Mouse (Mus musculus) ES-E14 (cell line): ENCODE results near the gene Chrna1. TPM values are rescaled to one million over a fixed set of nuclear protein-coding genes. Genes with fewer than 3 reads are reported as not detected.
"Not testable (repeated sequence)": the region's sequence is repeated elsewhere in the genome, so short reads cannot be mapped to it uniquely, and the experiment has no call there.

Source experiments
- DNase-seq: peaks from one replicate; pipeline ENCODE4 v3.0.0-alpha.2; 2013; ENCODE audit warnings: low read depth, low spot score
- H3K27ac ChIP-seq: 2 replicates; pipeline ENCODE4 v1.5.1; 2012; ENCODE audit warnings: low read depth, mild to moderate bottlenecking, low read length, moderate library complexity, mixed read lengths; ENCODE audit not compliant: poor library complexity, insufficient read depth, severe bottlenecking
- H3K36me3 ChIP-seq: 2 replicates; pipeline ENCODE4 v1.6.1; 2012; ENCODE audit warnings: mild to moderate bottlenecking, low read length, moderate library complexity, mixed read lengths; ENCODE audit not compliant: control insufficient read depth, poor library complexity, insufficient read depth, severe bottlenecking
- H3K4me1 ChIP-seq, 2 experiments: fragments of 150-350 bp in 1 of 2; sonication (generic) in 1 of 2; 2 replicates each; pipeline ENCODE4 v1.6.1; 2012; ENCODE audit warnings: low read length in 2 of 2, mild to moderate bottlenecking in 1 of 2, mixed read lengths in 1 of 2; ENCODE audit not compliant: control insufficient read depth in 2 of 2, insufficient read depth in 2 of 2, poor library complexity in 1 of 2
- H3K4me3 ChIP-seq, 2 experiments: fragments of 150-350 bp in 1 of 2; sonication (generic) in 1 of 2; 2 replicates each; pipeline ENCODE4 v1.5.1; 2012; ENCODE audit warnings: low read length in 2 of 2, low read depth in 1 of 2, mild to moderate bottlenecking in 1 of 2, mixed read lengths in 1 of 2; ENCODE audit not compliant: insufficient read depth in 1 of 2, poor library complexity in 1 of 2, severe bottlenecking in 1 of 2
- H3K9ac ChIP-seq: 2 replicates; pipeline ENCODE4 v1.6.1; 2012; ENCODE audit warnings: low read depth, mild to moderate bottlenecking, low read length, mixed read lengths; ENCODE audit not compliant: poor library complexity, insufficient read depth, severe bottlenecking
- H3K9me3 ChIP-seq: fragments of 150-350 bp; sonication (generic); 2 replicates; pipeline ENCODE4 v1.6.1; 2012; ENCODE audit warnings: low read depth, mild to moderate bottlenecking, low read length; ENCODE audit not compliant: control insufficient read depth, insufficient read depth
- CHD2 ChIP-seq: IDR thresholded peaks from 2 replicates; pipeline ENCODE4 v1.6.1; 2014; ENCODE audit warnings: mild to moderate bottlenecking, low read depth, low read length, inconsistent platforms
- HCFC1 ChIP-seq: IDR thresholded peaks from 2 replicates; pipeline ENCODE4 v1.6.1; 2012; ENCODE audit warnings: low read length, inconsistent platforms, borderline replicate concordance; ENCODE audit not compliant: insufficient read depth
- MAFK ChIP-seq: IDR thresholded peaks from 2 replicates; pipeline ENCODE4 v1.6.1; 2014; ENCODE audit warnings: mild to moderate bottlenecking, low read depth, low read length, inconsistent platforms; ENCODE audit not compliant: insufficient read depth
- ZC3H11A ChIP-seq: IDR thresholded peaks from 2 replicates; pipeline ENCODE4 v1.6.1; 2012; ENCODE audit warnings: low read depth, mild to moderate bottlenecking, inconsistent platforms, low read length, borderline replicate concordance
- ZNF384 ChIP-seq: IDR thresholded peaks from 2 replicates; pipeline ENCODE4 v1.6.1; 2012; ENCODE audit warnings: low read depth, low read length, inconsistent platforms
- in situ Hi-C, 2 experiments: fragments of 600-800 bp; cut with MboI; formaldehyde crosslinking; loops; one replicate each; pipeline ENCODE4 v1.15.1; 2025; ENCODE audit warnings: low sequenced_read_pairs in 2 of 2, inconsistent platforms in 1 of 2; ENCODE audit not compliant: unreplicated experiment in 2 of 2
- total RNA-seq: library from RNA; depleted of rRNA; stranded (reverse); fragments of 300-350 nt; gene quantifications from 2 replicates; pipeline ENCODE4 v1.2.3, GENCODE M21; 2012

The Chrna1 gene
- total RNA-seq, 1 experiment, result 0.13 TPM

- in situ Hi-C loops, result loop anchor here in 1 of 2 experiments (25.0 kb wide), 1 partner anchor 1104 kb away; the partner anchor contains the start of genes Evx2 and Hoxd13
- TF ChIP-seq MAFK, result no peak
- no peak for TF ChIP-seq CHD2
- TF ChIP-seq HCFC1, result no peak
- TF ChIP-seq ZC3H11A, result no peak
- TF ChIP-seq ZNF384, result no peak
- H3K36me3 ChIP-seq, result no peaks in the 10 kb centered on the region
- no peak overlapping the region for H3K27ac ChIP-seq
- H3K9me3 ChIP-seq, result no peaks in the 10 kb centered on the region
- H3K4me3 ChIP-seq, result no peak overlapping the region
- no peak for DNase-seq
- peaks cover 0 to 1% of the 10 kb centered on the region in 2 experiments; a peak in 2 of 4 replicates for H3K4me1 ChIP-seq
- no peak overlapping the region for H3K9ac ChIP-seq
These were observed 22.2 kb downstream of the Chrna1 start for GRCm38 (mm10) chr2:73557956-73558355.

DNA sequence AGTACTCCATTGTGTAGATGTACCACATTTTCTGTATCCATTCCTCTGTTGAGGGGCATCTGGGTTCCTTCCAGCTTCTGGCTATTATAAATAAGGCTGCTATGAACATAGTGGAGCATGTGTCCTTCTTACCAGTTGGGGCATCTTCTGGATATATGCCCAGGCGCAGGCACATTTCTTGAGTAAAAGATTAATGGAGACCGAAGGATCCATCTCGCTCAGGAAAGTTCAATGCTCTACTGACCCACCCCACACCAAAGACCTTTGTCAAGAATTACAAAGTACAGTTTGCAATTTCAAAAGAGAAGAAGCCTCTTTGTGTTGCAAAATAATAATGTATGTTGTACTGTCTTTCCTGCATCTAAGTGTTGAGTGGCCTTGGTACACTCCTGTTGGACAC lies 23.1 kb downstream of the Chrna1 start:
- in situ Hi-C loops, result loop anchor here in 1 of 2 experiments (25.0 kb wide), 1 partner anchor 1105 kb away; the partner anchor contains the start of genes Evx2 and Hoxd13
- H3K27ac ChIP-seq, H3K36me3 ChIP-seq, H3K4me3 ChIP-seq, DNase-seq, H3K4me1 ChIP-seq, H3K9me3 ChIP-seq, H3K9ac ChIP-seq: not testable (repeated sequence)

DNA sequence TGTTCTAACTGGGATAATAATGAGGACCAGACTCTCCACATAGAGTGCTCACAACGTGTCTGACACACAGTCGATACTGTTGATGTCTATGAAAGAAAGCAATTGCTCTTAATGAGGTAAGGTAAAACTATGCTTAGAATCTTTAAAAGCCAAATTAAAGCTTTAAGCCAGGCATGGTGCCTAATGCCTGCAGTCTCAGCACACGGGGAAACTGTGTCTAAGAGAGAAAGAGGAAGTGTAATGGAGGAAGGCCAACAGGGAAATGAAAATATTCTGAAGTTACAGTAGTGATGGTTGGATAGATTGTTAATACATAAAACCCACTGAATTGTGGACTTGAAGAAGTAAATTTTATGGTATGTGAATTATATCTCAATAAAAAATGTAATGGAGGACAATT lies 25.7 kb downstream of the Chrna1 start:
- Histone ChIP-seq H3K9ac (no peak overlapping the region), H3K4me1 (no peaks in the 10 kb centered on the region), H3K27ac (no peak overlapping the region), H3K9me3 (no peaks in the 10 kb centered on the region), H3K4me3 (no peak overlapping the region), H3K36me3 (no peaks in the 10 kb centered on the region)
- TF ChIP-seq CHD2 (no peak), ZC3H11A (no peak), HCFC1 (no peak), MAFK (no peak), ZNF384 (no peak)
- in situ Hi-C loops, result loop anchor here in 1 of 2 experiments (25.0 kb wide), 1 partner anchor 1108 kb away; the partner anchor contains the start of genes Evx2 and Hoxd13
- DNase-seq, result no peak

GRCm38 (mm10) chr2:73552926-73553325 lies 27.2 kb downstream of the Chrna1 start:
- H3K9ac ChIP-seq, result no peak overlapping the region
- in situ Hi-C loops, result loop anchor here in 1 of 2 experiments (25.0 kb wide), 1 partner anchor 1109 kb away; the partner anchor contains the start of genes Evx2 and Hoxd13
- no peak for DNase-seq
- H3K9me3 ChIP-seq, result no peaks in the 10 kb centered on the region
- H3K4me3 ChIP-seq, result no peak overlapping the region
- no peak overlapping the region for H3K27ac ChIP-seq
- peaks cover 0 to 2% of the 10 kb centered on the region in 2 experiments; a peak in 1 of 4 replicates for H3K4me1 ChIP-seq
- TF ChIP-seq MAFK, result no peak
- TF ChIP-seq HCFC1, result no peak
- TF ChIP-seq ZNF384, result no peak
- TF ChIP-seq CHD2, result no peak
- TF ChIP-seq ZC3H11A, result no peak
- H3K36me3 ChIP-seq, result no peaks in the 10 kb centered on the region

GRCm38 (mm10) chr2:73550725-73551124 lies 29.4 kb downstream of the Chrna1 start:
- no peak overlapping the region for H3K9ac ChIP-seq
- no peak overlapping the region for H3K4me3 ChIP-seq
- H3K4me1 ChIP-seq, result peaks cover 0 to 2% of the 10 kb centered on the region in 2 experiments; a peak in 1 of 4 replicates
- H3K9me3 ChIP-seq, result no peaks in the 10 kb centered on the region
- DNase-seq, result no peak
- TF ChIP-seq MAFK (no peak), HCFC1 (no peak), ZC3H11A (peak; percentile 59; the same call in 1 of the 2 replicates), ZNF384 (peak; percentile 75; the same call in 1 of the 2 replicates), CHD2 (no peak)
- H3K27ac ChIP-seq, result no peak overlapping the region
- in situ Hi-C loops, result loop anchor here in 1 of 2 experiments (25.0 kb wide), 1 partner anchor 1112 kb away; the partner anchor contains the start of genes Evx2 and Hoxd13
- no peaks in the 10 kb centered on the region for H3K36me3 ChIP-seq
